Mouse (Mus musculus): ENCODE data around the gene Anapc5. TPM values are rescaled to one million over a fixed set of nuclear protein-coding genes. Genes with fewer than 3 reads are reported as not detected.

Anapc5 gene
- polyA plus RNA-seq, 1 experiment from 2014 or later = 441 TPM

DNA sequence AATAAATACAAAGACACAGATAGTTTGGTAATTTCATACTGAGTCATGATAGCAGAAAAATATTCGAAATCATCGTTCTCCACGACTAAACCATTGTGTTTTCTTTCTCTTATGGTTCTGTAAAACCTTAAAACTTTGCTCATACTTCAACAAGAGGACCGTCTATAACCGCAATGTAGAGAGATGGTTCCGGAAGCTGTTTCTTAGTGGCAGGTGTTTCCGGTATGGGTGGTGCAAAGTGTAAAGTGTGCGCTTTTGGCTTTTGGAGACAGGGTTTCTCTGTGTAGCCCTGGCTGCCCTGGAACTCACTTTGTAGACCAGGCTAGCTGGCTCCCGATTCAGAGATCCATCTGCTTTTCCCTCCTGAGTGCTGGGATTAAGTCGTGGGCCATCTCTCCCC is 11.4 kb upstream of the Anapc5 start:
- 88% methylated on average over 10 of the region's 10 CpGs for WGBS
- peaks cover under 1% of the 10 kb centered on the region; the same call in 1 of the 2 replicates for H3K9me3 ChIP-seq (ENCODE audit: low read length)
- no peak overlapping the region for H3K27ac ChIP-seq (ENCODE audit: low read length)
- no peaks in the 10 kb centered on the region for H3K36me3 ChIP-seq (ENCODE audit: insufficient read depth, low read length)
- no peaks in the 10 kb centered on the region for H3K27me3 ChIP-seq (ENCODE audit: insufficient read depth, low read length)
- no peak for ATAC-seq (ENCODE audit: low FRiP score, low TSS enrichment)
- H3K4me3 ChIP-seq (ENCODE audit: low read length) = no peak overlapping the region
- H3K4me1 ChIP-seq (ENCODE audit: insufficient read depth, low read length) = no peaks in the 10 kb centered on the region
- H3K4me2 ChIP-seq (replicated peaks; ENCODE audit: low read depth, low read length) = no peak overlapping the region
- no peak overlapping the region for H3K9ac ChIP-seq (replicated peaks; ENCODE audit: low read length)

DNA sequence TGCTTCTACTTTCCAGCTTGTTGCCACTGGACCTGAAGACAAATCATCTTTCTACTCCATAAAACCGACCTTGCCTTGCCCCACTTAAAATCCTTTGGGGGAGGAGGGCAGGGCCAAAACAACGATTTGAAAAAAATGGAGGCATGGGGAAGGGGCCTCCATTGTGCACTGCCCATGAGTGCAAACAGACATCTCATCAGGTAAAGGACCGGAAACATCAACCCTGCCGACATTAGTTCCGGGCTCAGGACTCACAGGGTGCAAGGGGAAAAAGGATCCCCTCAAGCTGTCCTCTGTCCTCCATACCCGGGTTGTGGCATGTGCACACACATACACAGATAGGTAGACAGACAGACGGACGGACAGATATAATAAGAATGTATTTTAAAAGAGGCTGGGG is 4.0 kb upstream of the Anapc5 start:
- WGBS = 85% methylated on average over 8 of the region's 8 CpGs
- Histone ChIP-seq H3K4me1 (ENCODE audit: insufficient read depth, low read length) (peaks cover 3% of the 10 kb centered on the region), H3K36me3 (ENCODE audit: insufficient read depth, low read length) (no peaks in the 10 kb centered on the region), H3K4me2 (replicated peaks; ENCODE audit: low read depth, low read length) (no peak overlapping the region), H3K9ac (replicated peaks; ENCODE audit: low read length) (no peak overlapping the region), H3K27ac (ENCODE audit: low read length) (no peak overlapping the region), H3K9me3 (ENCODE audit: low read length) (no peaks in the 10 kb centered on the region), H3K4me3 (ENCODE audit: low read length) (no peak overlapping the region), H3K27me3 (ENCODE audit: insufficient read depth, low read length) (no peaks in the 10 kb centered on the region)
- ATAC-seq (ENCODE audit: low FRiP score, low TSS enrichment) = no peak

DNA sequence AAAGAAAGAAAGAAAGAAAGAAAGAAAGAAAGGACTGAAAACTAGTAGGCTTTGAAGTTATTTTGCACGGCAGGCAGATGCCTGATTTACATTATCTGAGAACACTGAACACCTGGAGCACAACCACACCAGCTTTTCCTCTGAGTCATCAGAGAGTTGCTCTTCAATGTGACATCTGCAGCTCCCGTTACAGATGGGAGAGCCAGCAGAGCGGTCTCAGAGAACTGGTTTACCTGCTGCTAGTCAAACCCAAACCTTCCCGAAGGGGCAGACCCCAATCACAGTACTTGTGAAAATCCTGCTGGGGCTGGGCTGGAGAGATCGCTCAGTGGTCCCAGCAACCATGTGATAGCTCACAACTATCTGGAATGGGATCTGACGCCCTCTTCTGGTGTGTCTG is 3.3 kb upstream of the Anapc5 start:
- no peaks in the 10 kb centered on the region for H3K9me3 ChIP-seq (ENCODE audit: low read length)
- no peak for ATAC-seq (ENCODE audit: low FRiP score, low TSS enrichment)
- no peak overlapping the region for H3K4me2 ChIP-seq (replicated peaks; ENCODE audit: low read depth, low read length)
- no peak overlapping the region for H3K4me3 ChIP-seq (ENCODE audit: low read length)
- H3K27me3 ChIP-seq (ENCODE audit: insufficient read depth, low read length) = no peaks in the 10 kb centered on the region
- 74% methylated on average over 6 of the region's 6 CpGs for WGBS
- H3K27ac ChIP-seq (ENCODE audit: low read length) = no peak overlapping the region
- H3K4me1 ChIP-seq (ENCODE audit: insufficient read depth, low read length) = peaks cover 9% of the 10 kb centered on the region
- H3K36me3 ChIP-seq (ENCODE audit: insufficient read depth, low read length) = peaks cover under 1% of the 10 kb centered on the region; the same call in 1 of the 2 replicates
- no peak overlapping the region for H3K9ac ChIP-seq (replicated peaks; ENCODE audit: low read length)

DNA sequence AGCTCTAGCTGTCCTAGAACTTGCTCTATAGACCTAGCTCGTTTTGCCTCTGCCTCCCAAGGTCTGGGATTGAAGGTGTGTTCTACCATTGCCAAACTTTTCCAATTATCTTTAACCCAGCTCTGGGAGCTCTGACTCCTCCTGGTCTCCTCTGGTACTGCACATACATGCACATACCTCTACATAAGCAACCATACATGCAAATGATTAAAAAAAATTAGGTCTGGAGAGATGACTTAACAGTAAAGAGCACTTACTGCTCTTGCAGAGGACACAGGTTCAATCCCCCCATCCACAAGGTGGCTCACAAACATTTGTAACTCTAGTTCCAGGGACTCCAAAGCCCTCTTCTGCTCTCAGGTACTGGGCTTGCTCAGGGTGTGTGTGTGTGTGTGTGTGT is 2.8 kb upstream of the Anapc5 start:
- no peaks in the 10 kb centered on the region for H3K27me3 ChIP-seq (ENCODE audit: insufficient read depth, low read length)
- H3K36me3 ChIP-seq (ENCODE audit: insufficient read depth, low read length) = peaks cover 5% of the 10 kb centered on the region
- H3K9ac ChIP-seq (replicated peaks; ENCODE audit: low read length) = no peak overlapping the region
- no peak overlapping the region for H3K4me3 ChIP-seq (ENCODE audit: low read length)
- no peak for ATAC-seq (ENCODE audit: low FRiP score, low TSS enrichment)
- H3K9me3 ChIP-seq (ENCODE audit: low read length) = no peaks in the 10 kb centered on the region
- no peak overlapping the region for H3K27ac ChIP-seq (ENCODE audit: low read length)
- H3K4me2 ChIP-seq (replicated peaks; ENCODE audit: low read depth, low read length) = no peak overlapping the region
- peaks cover 13% of the 10 kb centered on the region for H3K4me1 ChIP-seq (ENCODE audit: insufficient read depth, low read length)
- 74% methylated on average over 1 of the region's 1 CpGs for WGBS

DNA sequence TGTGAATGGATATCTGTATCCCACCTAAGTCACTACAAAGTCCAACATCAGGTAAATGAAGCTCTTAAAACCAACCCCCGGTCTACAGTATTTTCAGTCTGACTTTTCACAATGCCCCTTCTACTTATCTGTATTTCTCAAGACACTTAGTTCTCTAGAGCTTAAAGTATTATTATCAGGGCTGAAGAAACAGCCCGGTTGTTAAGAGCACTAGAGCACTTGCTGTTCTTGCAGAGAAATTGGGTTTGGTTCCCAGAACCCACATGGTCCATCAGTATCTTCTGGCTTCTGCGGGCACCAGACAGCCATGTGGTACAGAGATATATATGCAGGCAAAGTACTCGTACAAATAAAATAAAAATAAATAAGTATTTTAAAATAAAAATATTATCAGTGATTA is 1.3 kb upstream of the Anapc5 start:
- no peak for ATAC-seq (ENCODE audit: low FRiP score, low TSS enrichment)
- Histone ChIP-seq H3K4me1 (ENCODE audit: insufficient read depth, low read length) (peaks cover 13% of the 10 kb centered on the region), H3K27ac (ENCODE audit: low read length) (no peak overlapping the region), H3K9ac (replicated peaks; ENCODE audit: low read length) (no peak overlapping the region), H3K27me3 (ENCODE audit: insufficient read depth, low read length) (no peaks in the 10 kb centered on the region), H3K4me3 (ENCODE audit: low read length) (no peak overlapping the region), H3K4me2 (replicated peaks; ENCODE audit: low read depth, low read length) (no peak overlapping the region), H3K36me3 (ENCODE audit: insufficient read depth, low read length) (peaks cover 19% of the 10 kb centered on the region), H3K9me3 (ENCODE audit: low read length) (no peaks in the 10 kb centered on the region)
- 87% methylated on average over 4 of the region's 4 CpGs for WGBS

DNA sequence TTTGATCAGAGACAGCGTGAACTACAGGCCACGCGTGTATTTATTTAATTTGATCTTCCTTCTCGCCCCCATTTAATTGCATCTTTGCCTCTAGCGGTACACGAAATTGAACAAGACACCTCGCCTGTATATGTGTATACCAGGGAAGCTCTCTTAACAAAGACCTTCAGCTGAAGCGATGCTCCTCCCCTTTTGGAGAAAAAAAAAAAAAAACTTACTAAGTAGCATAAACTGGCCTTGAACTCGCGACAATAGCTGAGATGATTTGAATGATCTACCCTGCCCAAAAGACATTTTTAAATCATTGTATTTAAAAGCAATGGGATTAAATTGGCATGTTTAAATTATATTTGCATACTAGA is 366 bp upstream of the Anapc5 start:
- no peaks in the 10 kb centered on the region for H3K27me3 ChIP-seq (ENCODE audit: insufficient read depth, low read length)
- ATAC-seq (ENCODE audit: low FRiP score, low TSS enrichment) = peak; percentile 40

DNA sequence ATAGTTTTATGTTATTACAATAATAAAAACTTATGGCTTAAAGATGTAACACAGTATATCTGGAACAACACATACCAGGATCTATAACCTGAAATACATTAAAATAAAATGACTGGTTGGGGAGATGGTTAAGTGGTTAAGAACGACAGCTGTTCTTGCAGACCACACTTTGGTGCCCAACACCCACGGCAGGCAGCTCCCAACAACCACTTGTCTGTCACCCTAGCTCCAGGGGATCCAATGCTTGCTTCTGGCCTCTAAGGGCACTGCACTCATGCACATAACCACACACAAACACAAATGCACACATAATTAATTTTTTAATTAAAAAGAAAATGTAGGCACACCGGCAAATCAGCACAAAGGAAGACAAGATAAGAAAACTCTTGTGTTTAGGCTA is 8.4 kb downstream of the Anapc5 start:
- Histone ChIP-seq H3K27me3 (ENCODE audit: insufficient read depth, low read length) (no peaks in the 10 kb centered on the region), H3K4me2 (replicated peaks; ENCODE audit: low read depth, low read length) (no peak overlapping the region), H3K27ac (ENCODE audit: low read length) (no peak overlapping the region), H3K36me3 (ENCODE audit: insufficient read depth, low read length) (peaks cover 66% of the 10 kb centered on the region), H3K4me3 (ENCODE audit: low read length) (no peak overlapping the region), H3K9me3 (ENCODE audit: low read length) (no peaks in the 10 kb centered on the region), H3K4me1 (ENCODE audit: insufficient read depth, low read length) (no peaks in the 10 kb centered on the region), H3K9ac (replicated peaks; ENCODE audit: low read length) (no peak overlapping the region)
- ATAC-seq (ENCODE audit: low FRiP score, low TSS enrichment) = no peak
- WGBS = 81% methylated on average over 3 of the region's 3 CpGs

More for the DNA sequence above, 366 bp upstream of the Anapc5 start:
- peak overlapping the region; percentile 82 for H3K4me3 ChIP-seq (ENCODE audit: low read length)
- H3K36me3 ChIP-seq (ENCODE audit: insufficient read depth, low read length) = peaks cover 24% of the 10 kb centered on the region
- WGBS = 0% methylated on average over 10 of the region's 10 CpGs
- H3K9me3 ChIP-seq (ENCODE audit: low read length) = no peaks in the 10 kb centered on the region
- H3K27ac ChIP-seq (ENCODE audit: low read length) = peak overlapping the region; percentile 82
- H3K4me2 ChIP-seq (replicated peaks; ENCODE audit: low read depth, low read length) = peak overlapping the region; percentile 50
- H3K4me1 ChIP-seq (ENCODE audit: insufficient read depth, low read length) = peaks cover 13% of the 10 kb centered on the region
- peak overlapping the region; percentile 70 for H3K9ac ChIP-seq (replicated peaks; ENCODE audit: low read length)

DNA sequence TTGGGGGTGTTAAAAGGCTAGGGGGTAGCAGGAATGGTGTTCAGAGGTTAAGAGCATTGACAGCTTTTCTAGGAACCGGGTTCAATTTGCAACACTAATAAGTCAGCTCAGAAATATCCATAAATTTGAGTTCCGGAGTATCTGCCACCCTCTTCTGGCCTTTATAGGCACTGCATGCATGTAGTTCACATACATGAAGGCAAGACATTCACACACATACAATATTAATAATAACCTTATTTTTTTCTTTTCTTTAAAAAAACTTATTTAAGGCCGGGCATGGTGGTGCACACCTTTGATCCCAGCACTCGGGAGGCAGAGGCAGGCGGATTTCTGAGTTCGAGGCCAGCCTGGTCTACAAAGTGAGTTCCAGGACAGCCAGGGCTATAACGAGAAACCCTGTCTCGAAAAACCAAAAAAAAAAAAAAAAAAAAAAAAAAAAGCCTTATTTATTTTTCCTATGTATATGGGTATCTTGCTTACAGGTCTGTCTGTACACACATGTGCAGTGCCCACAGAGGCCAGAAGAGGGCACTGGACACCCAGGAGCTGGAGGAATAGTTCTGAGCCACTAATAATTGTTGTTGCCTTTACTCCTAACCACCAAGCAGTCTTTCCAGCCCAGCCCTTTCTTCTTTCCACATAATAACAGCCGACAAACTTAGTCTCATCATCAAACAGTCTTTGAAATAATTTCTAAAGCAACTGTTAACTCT is 9.6 kb downstream of the Anapc5 start:
- no peak overlapping the region for H3K9ac ChIP-seq (replicated peaks; ENCODE audit: low read length)
- H3K4me3 ChIP-seq (ENCODE audit: low read length) = no peak overlapping the region
- no peaks in the 10 kb centered on the region for H3K9me3 ChIP-seq (ENCODE audit: low read length)
- no peaks in the 10 kb centered on the region for H3K27me3 ChIP-seq (ENCODE audit: insufficient read depth, low read length)
- no peak for ATAC-seq (ENCODE audit: low FRiP score, low TSS enrichment)
- no peak overlapping the region for H3K27ac ChIP-seq (ENCODE audit: low read length)
- H3K4me1 ChIP-seq (ENCODE audit: insufficient read depth, low read length) = no peaks in the 10 kb centered on the region
- 91% methylated on average over 9 of the region's 9 CpGs for WGBS
- peaks cover 68% of the 10 kb centered on the region for H3K36me3 ChIP-seq (ENCODE audit: insufficient read depth, low read length)
- no peak overlapping the region for H3K4me2 ChIP-seq (replicated peaks; ENCODE audit: low read depth, low read length)

DNA sequence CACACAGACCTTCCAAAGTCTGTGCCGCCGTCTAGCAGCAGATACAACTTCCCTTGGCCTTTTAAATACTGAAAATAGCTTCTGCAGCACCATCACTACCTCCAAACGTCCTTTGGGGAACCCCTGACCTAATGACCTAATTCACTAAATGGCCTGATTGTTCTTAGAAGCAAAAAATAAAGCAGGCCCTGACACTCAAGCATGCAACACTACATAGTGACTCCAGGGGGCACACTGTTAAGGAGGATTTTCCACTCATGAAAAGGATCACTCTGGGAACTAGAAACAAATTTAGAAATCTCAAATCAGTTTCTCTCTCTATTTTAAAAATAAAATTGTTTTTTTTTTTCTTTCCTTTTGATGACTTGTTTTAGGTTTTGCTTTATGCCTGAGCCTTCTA is 15.6 kb downstream of the Anapc5 start:
- H3K27ac ChIP-seq (ENCODE audit: low read length) = no peak overlapping the region
- peaks cover 78% of the 10 kb centered on the region for H3K36me3 ChIP-seq (ENCODE audit: insufficient read depth, low read length)
- ATAC-seq (ENCODE audit: low FRiP score, low TSS enrichment) = no peak
- no peaks in the 10 kb centered on the region for H3K9me3 ChIP-seq (ENCODE audit: low read length)
- no peak overlapping the region for H3K4me3 ChIP-seq (ENCODE audit: low read length)
- no peak overlapping the region for H3K4me2 ChIP-seq (replicated peaks; ENCODE audit: low read depth, low read length)
- no peaks in the 10 kb centered on the region for H3K4me1 ChIP-seq (ENCODE audit: insufficient read depth, low read length)
- H3K9ac ChIP-seq (replicated peaks; ENCODE audit: low read length) = no peak overlapping the region
- H3K27me3 ChIP-seq (ENCODE audit: insufficient read depth, low read length) = no peaks in the 10 kb centered on the region
- WGBS = 63% methylated on average over 3 of the region's 3 CpGs

DNA sequence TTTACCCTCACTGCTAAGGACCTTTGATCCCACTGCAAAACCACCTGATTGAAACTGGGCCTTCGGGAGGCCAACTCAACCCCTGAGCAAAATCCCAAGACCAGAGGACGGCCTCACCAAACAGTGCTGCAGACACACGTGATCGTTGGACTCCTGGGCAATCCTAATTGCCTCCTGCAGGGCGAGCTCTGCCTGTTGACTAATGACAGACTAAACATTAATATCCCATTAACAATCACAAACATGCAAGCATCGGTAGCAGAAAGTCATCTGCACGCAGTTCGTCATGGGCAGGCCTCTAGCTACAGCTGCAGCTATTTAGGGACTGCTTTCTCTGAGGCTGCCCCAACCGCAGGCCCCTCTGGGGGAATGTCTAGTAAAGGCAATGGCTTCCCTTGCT is 18.4 kb downstream of the Anapc5 start:
- peak; percentile 70 for ATAC-seq (ENCODE audit: low FRiP score, low TSS enrichment)
- WGBS = 80% methylated on average over 9 of the region's 9 CpGs
- no peaks in the 10 kb centered on the region for H3K27me3 ChIP-seq (ENCODE audit: insufficient read depth, low read length)
- no peak overlapping the region for H3K9ac ChIP-seq (replicated peaks; ENCODE audit: low read length)
- H3K4me1 ChIP-seq (ENCODE audit: insufficient read depth, low read length) = 0 out of 2 replicates have a peak, but pooled peaks cover 3% of the 10 kb centered on the region
- H3K4me3 ChIP-seq (ENCODE audit: low read length) = no peak overlapping the region
- peaks cover 95% of the 10 kb centered on the region for H3K36me3 ChIP-seq (ENCODE audit: insufficient read depth, low read length)
- H3K4me2 ChIP-seq (replicated peaks; ENCODE audit: low read depth, low read length) = no peak overlapping the region
- H3K9me3 ChIP-seq (ENCODE audit: low read length) = no peaks in the 10 kb centered on the region
- H3K27ac ChIP-seq (ENCODE audit: low read length) = no peak overlapping the region
